Mouse (Mus musculus): Measurements from ENCODE around the gene Egfr. TPM values are rescaled to one million over a fixed set of nuclear protein-coding genes. Genes with fewer than 3 reads are reported as not detected.

Egfr gene
- total RNA-seq, 1 experiment from 2014 or later, result 6.9 TPM

DNA sequence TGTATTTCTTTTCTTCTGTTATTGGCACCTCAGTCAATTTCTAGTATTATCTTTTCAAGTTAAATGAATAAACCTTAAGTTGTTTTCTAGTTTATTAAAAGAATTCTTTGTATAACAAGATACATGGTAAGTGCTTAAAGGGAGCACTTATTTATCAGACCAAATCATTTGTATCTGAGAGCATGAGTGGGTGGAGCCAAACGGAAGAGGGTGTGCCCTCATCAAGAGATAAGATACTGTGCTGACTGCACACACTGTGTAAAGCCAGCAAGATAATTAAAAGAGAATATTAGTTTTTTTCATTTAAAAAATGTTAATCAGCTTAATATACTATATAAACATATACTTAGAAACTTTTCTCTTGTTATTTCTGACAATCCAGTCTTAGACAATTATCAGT lies 206.5 kb downstream of the Egfr start:
- DNase-seq, result no peak

Other genes with a start within 250 kb of the Egfr start
- gene Sec61g, start 243.7 kb upstream of the Egfr start, total RNA-seq (2021), result 7.7 and 8.6 TPM in 2 replicates
- 1.6 and 1.7 TPM in 2 replicates for gene Fbxo48, start 199.2 kb downstream of the Egfr start, total RNA-seq (2021)

Measured in adrenal gland, postnatal 25 days (tissue).